Mouse (Mus musculus): ENCODE data around the gene Btbd9. TPM values are rescaled to one million over a fixed set of nuclear protein-coding genes. Genes with fewer than 3 reads are reported as not detected.

Btbd9 gene
- polyA plus RNA-seq, 1 experiment from 2014 or later: 76.1 TPM

DNA sequence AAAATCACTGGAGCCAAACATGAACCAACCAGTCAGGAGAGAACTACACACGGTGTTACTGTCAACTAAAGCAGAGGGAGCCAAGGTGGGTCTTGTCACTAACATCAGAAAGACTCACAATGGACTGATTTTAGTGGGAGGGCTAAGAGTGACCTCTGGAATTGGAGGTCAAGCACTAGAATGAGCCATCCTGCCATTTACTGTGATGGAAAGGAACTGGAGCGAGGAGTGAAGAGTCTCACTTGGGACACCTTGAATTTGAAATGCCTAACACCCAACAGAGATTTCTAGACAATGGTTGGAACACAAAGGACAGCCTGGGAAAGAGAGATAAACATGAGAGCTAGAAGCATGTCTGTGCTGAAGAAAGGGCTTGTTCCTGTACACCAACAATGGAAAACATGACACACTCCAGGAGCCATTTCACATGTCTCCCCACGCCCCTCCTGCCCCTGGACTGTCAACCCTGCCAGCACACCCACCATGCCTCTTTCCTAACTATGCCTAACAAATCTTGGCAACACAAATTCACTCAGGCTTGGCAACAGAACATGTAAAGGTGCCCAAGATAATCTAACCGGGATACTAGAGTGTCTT lies 152.9 kb downstream of the Btbd9 start:
- no peaks in the 10 kb centered on the region for H3K36me3 ChIP-seq
- H3K4me3 ChIP-seq: no peak overlapping the region
- no peak overlapping the region for H3K27ac ChIP-seq
- no peaks in the 10 kb centered on the region for H3K9me3 ChIP-seq
- no peak overlapping the region for H3K9ac ChIP-seq
- peaks cover 24% of the 10 kb centered on the region for H3K4me1 ChIP-seq
- 76% methylated on average over 4 of the region's 4 CpGs for WGBS
- no peak for ATAC-seq (ENCODE audit: low FRiP score, low read depth)
- no peaks in the 10 kb centered on the region for H3K27me3 ChIP-seq
- H3K4me2 ChIP-seq (replicated peaks): no peak overlapping the region

GRCm38 (mm10) chr17:30422278-30422677 lies 154.0 kb downstream of the Btbd9 start:
- 54% methylated on average over 1 of the region's 1 CpGs for WGBS
- no peak overlapping the region for H3K4me3 ChIP-seq
- ATAC-seq (ENCODE audit: low FRiP score, low read depth): no peak
- no peaks in the 10 kb centered on the region for H3K36me3 ChIP-seq
- H3K27ac ChIP-seq: no peak overlapping the region
- H3K9me3 ChIP-seq: no peaks in the 10 kb centered on the region
- no peak overlapping the region for H3K4me2 ChIP-seq (replicated peaks)
- H3K9ac ChIP-seq: no peak overlapping the region
- no peaks in the 10 kb centered on the region for H3K27me3 ChIP-seq
- H3K4me1 ChIP-seq: peaks cover 27% of the 10 kb centered on the region

- Histone ChIP-seq H3K27me3 (no peaks in the 10 kb centered on the region), H3K4me2 (replicated peaks) (no peak overlapping the region), H3K27ac (no peak overlapping the region), H3K4me1 (peaks cover 31% of the 10 kb centered on the region), H3K9ac (no peak overlapping the region), H3K9me3 (no peaks in the 10 kb centered on the region), H3K36me3 (no peaks in the 10 kb centered on the region), H3K4me3 (no peak overlapping the region)
- 61% methylated on average over 1 of the region's 1 CpGs for WGBS
- ATAC-seq (ENCODE audit: low FRiP score, low read depth): no peak
These were observed 155.0 kb downstream of the Btbd9 start for GRCm38 (mm10) chr17:30421256-30421655.

GRCm38 (mm10) chr17:30419494-30419893 lies 156.8 kb downstream of the Btbd9 start:
- no peaks in the 10 kb centered on the region for H3K9me3 ChIP-seq

DNA sequence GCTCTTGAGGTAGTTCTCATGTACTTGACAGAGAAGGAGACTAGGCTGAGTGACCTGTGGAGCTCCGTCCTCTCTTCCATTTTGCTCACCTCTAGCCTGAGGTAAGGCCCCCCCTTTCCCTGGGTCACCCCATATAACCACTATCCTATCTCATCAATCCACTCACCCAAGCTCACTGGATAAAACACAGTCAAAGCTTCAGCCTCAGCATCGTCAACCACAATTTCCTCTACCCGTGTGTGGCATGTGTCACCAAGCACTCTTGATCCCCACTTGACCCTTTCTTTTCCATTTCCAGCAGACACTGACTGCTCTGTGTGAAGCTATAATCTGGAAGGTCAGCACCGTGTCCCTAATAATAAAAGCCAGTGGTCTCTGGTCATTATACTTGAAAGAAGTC lies 157.8 kb downstream of the Btbd9 start:
- H3K36me3 ChIP-seq: no peaks in the 10 kb centered on the region
- peaks cover 31% of the 10 kb centered on the region for H3K4me1 ChIP-seq
- ATAC-seq (ENCODE audit: low FRiP score, low read depth): no peak
- WGBS: 47% methylated on average over 4 of the region's 4 CpGs
- H3K27ac ChIP-seq: no peak overlapping the region
- no peak overlapping the region for H3K4me2 ChIP-seq (replicated peaks)
- H3K4me3 ChIP-seq: no peak overlapping the region
- H3K9ac ChIP-seq: no peak overlapping the region
- no peaks in the 10 kb centered on the region for H3K27me3 ChIP-seq
- H3K9me3 ChIP-seq: no peaks in the 10 kb centered on the region

More at GRCm38 (mm10) chr17:30419494-30419893, 156.8 kb downstream of the Btbd9 start:
- Histone ChIP-seq H3K4me3 (no peak overlapping the region), H3K27me3 (no peaks in the 10 kb centered on the region), H3K27ac (no peak overlapping the region), H3K4me1 (peaks cover 31% of the 10 kb centered on the region), H3K4me2 (replicated peaks) (no peak overlapping the region), H3K9ac (no peak overlapping the region), H3K36me3 (no peaks in the 10 kb centered on the region)
- WGBS: 79% methylated on average over 7 of the region's 7 CpGs
- ATAC-seq (ENCODE audit: low FRiP score, low read depth): no peak

DNA sequence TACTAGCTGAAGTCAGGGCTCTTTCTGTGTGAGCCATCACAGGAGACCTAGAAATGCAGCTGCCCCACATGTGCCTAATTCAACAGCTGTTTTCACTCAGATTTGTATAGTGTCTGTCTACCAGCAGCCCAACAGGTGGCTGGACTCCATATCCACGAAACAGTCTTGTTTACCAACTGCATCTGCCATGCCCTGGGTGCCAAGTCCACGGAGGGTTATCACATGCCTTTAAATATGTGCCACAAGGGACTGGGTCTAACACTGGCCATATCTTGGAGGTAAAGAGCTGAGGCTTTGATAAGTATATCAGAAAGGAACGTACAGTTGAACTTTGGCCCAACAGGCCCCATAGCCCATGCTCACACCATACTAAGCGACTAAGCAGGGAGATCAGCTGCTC lies 159.2 kb downstream of the Btbd9 start:
- Histone ChIP-seq H3K27ac (no peak overlapping the region), H3K9ac (no peak overlapping the region), H3K9me3 (no peaks in the 10 kb centered on the region), H3K4me2 (replicated peaks) (no peak overlapping the region), H3K4me1 (peaks cover 31% of the 10 kb centered on the region), H3K36me3 (no peaks in the 10 kb centered on the region), H3K27me3 (no peaks in the 10 kb centered on the region), H3K4me3 (no peak overlapping the region)
- 47% methylated on average over 4 of the region's 4 CpGs for WGBS
- peak; percentile 61 for ATAC-seq (ENCODE audit: low FRiP score, low read depth)

DNA sequence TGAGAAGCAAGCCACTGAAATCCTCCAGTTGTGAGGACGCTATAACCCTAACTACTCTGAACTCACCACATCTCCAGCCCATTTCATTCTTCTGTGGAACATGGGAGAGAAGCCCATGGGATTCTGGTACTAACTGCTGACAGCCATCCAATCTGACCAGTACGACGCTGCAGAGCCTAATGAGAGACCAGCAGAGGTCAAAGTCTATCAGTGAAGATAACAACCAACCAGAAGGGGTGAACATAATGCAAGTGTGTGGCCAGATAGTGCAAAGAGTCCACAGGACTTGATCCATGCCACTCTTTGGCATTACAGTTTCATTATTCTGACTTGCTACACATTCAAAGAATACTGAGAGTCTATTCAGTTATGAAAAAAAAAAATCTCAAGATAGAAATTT lies 160.6 kb downstream of the Btbd9 start:
- no peak for ATAC-seq (ENCODE audit: low FRiP score, low read depth)
- H3K36me3 ChIP-seq: no peaks in the 10 kb centered on the region
- H3K4me3 ChIP-seq: no peak overlapping the region
- no peaks in the 10 kb centered on the region for H3K9me3 ChIP-seq
- no peaks in the 10 kb centered on the region for H3K27me3 ChIP-seq
- H3K27ac ChIP-seq: no peak overlapping the region
- H3K4me1 ChIP-seq: peaks cover 26% of the 10 kb centered on the region
- 88% methylated on average over 3 of the region's 3 CpGs for WGBS
- H3K4me2 ChIP-seq (replicated peaks): no peak overlapping the region
- no peak overlapping the region for H3K9ac ChIP-seq

- H3K9me3 ChIP-seq: no peaks in the 10 kb centered on the region
- H3K27ac ChIP-seq: no peak overlapping the region
- H3K4me1 ChIP-seq: peaks cover 7% of the 10 kb centered on the region
- H3K9ac ChIP-seq: no peak overlapping the region
- ATAC-seq (ENCODE audit: low FRiP score, low read depth): no peak
- H3K27me3 ChIP-seq: no peaks in the 10 kb centered on the region
- WGBS: 90% methylated on average over 3 of the region's 3 CpGs
- no peak overlapping the region for H3K4me3 ChIP-seq
- no peaks in the 10 kb centered on the region for H3K36me3 ChIP-seq
- no peak overlapping the region for H3K4me2 ChIP-seq (replicated peaks)
These were observed 163.3 kb downstream of the Btbd9 start for GRCm38 (mm10) chr17:30412991-30413390.

GRCm38 (mm10) chr17:30406002-30406401 lies 170.3 kb downstream of the Btbd9 start:
- Histone ChIP-seq H3K27ac (no peak overlapping the region), H3K4me2 (replicated peaks) (no peak overlapping the region), H3K27me3 (no peaks in the 10 kb centered on the region), H3K36me3 (no peaks in the 10 kb centered on the region), H3K9me3 (peaks cover 4% of the 10 kb centered on the region), H3K4me1 (0 out of 2 replicates have a peak, but pooled peaks cover 4% of the 10 kb centered on the region), H3K4me3 (no peak overlapping the region), H3K9ac (no peak overlapping the region)
- WGBS: 86% methylated on average over 7 of the region's 7 CpGs
- no peak for ATAC-seq (ENCODE audit: low FRiP score, low read depth)

GRCm38 (mm10) chr17:30402871-30403270 lies 173.4 kb downstream of the Btbd9 start:
- H3K4me3 ChIP-seq: no peak overlapping the region
- H3K36me3 ChIP-seq: peaks cover 3% of the 10 kb centered on the region; the same call in 1 of the 2 replicates
- no peaks in the 10 kb centered on the region for H3K27me3 ChIP-seq
- H3K27ac ChIP-seq: no peak overlapping the region
- H3K9ac ChIP-seq: no peak overlapping the region
- 0 out of 2 replicates have a peak, but pooled peaks cover 4% of the 10 kb centered on the region for H3K4me1 ChIP-seq
- WGBS: 86% methylated on average over 3 of the region's 3 CpGs
- no peak overlapping the region for H3K4me2 ChIP-seq (replicated peaks)
- ATAC-seq (ENCODE audit: low FRiP score, low read depth): no peak
- H3K9me3 ChIP-seq: peaks cover 4% of the 10 kb centered on the region

DNA sequence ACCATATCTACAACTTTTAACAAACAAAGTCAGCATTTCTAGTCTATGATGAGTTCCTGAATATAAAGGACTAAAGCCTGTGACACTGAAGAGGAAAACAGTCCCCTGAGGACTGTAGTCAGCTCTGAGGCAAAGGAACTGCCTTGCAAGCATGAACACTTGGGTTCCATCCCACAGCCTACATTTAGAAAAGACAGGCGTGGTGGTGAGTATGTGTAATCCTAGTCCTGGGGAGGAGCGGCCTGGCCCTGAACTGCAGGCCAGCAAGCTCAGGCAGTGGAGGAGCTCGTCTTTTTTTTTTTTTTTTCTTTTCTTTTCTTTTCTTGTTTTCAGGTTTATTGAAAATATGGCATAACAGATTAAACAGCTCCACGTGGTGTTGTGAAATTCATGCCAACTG lies 181.0 kb downstream of the Btbd9 start:
- peaks cover 3% of the 10 kb centered on the region; the same call in 1 of the 2 replicates for H3K36me3 ChIP-seq
- H3K27ac ChIP-seq: no peak overlapping the region
- no peaks in the 10 kb centered on the region for H3K27me3 ChIP-seq
- ATAC-seq (ENCODE audit: low FRiP score, low read depth): no peak
- 85% methylated on average over 4 of the region's 4 CpGs for WGBS
- H3K9me3 ChIP-seq: peaks cover 5% of the 10 kb centered on the region; the same call in 1 of the 2 replicates
- H3K4me3 ChIP-seq: no peak overlapping the region
- no peak overlapping the region for H3K9ac ChIP-seq
- H3K4me2 ChIP-seq (replicated peaks): no peak overlapping the region
- no peaks in the 10 kb centered on the region for H3K4me1 ChIP-seq

GRCm38 (mm10) chr17:30392031-30392430 lies 184.3 kb downstream of the Btbd9 start:
- 91% methylated on average over 4 of the region's 4 CpGs for WGBS
- no peaks in the 10 kb centered on the region for H3K27me3 ChIP-seq
- H3K4me3 ChIP-seq: no peak overlapping the region
- ATAC-seq (ENCODE audit: low FRiP score, low read depth): no peak
- no peaks in the 10 kb centered on the region for H3K36me3 ChIP-seq
- H3K4me2 ChIP-seq (replicated peaks): no peak overlapping the region
- no peak overlapping the region for H3K9ac ChIP-seq
- H3K27ac ChIP-seq: no peak overlapping the region
- 0 out of 2 replicates have a peak, but pooled peaks cover 5% of the 10 kb centered on the region for H3K9me3 ChIP-seq
- peaks cover 5% of the 10 kb centered on the region; the same call in 1 of the 2 replicates for H3K4me1 ChIP-seq

DNA sequence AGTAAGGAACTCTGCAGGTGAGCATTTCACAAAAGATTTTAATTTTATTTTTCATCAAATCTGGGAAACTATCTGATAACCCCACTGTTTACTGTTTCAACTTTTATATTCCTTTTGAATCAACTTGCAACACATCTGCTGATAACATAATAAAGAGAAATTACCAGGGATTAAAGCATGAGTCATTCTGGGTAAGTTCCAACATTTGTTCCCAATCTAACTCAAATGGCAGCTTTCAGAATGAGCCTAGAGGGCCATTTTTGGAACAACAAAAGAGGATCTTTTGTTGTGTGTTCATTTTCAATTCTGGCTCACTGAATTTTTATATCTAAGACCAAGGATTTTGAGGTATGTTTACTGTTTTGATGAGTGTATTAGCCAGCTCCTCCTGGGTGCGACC lies 185.1 kb downstream of the Btbd9 start:
- Histone ChIP-seq H3K9me3 (0 out of 2 replicates have a peak, but pooled peaks cover 5% of the 10 kb centered on the region), H3K4me2 (replicated peaks) (no peak overlapping the region), H3K27me3 (no peaks in the 10 kb centered on the region), H3K36me3 (no peaks in the 10 kb centered on the region), H3K27ac (no peak overlapping the region), H3K4me3 (no peak overlapping the region), H3K4me1 (peaks cover 5% of the 10 kb centered on the region; the same call in 1 of the 2 replicates), H3K9ac (no peak overlapping the region)
- 83% methylated on average over 1 of the region's 1 CpGs for whole genome bisulfite sequencing
- no peak for ATAC-seq (ENCODE audit: low FRiP score, low read depth)

Data from limb, embryonic 13.5 days (tissue).